Mouse (Mus musculus) hindlimb bud, embryonic 11.5 days (tissue): ENCODE results near the gene Rbp1.

Source experiments
- DNase-seq: peaks from one replicate; pipeline ENCODE4 v3.0.0-alpha.2; 2012; ENCODE audit warnings: low read depth, low spot score; ENCODE audit errors: extremely low spot score

Rbp1 gene

GRCm38 (mm10) chr9:98422656-98423055, at the start of gene Rbp1:
Rbp1 (plus strand) TSS chr9:98422961.
- no peak for DNase-seq

GRCm38 (mm10) chr9:98373358-98373757, 49.4 kb upstream of the Rbp1 start:
- no peak for DNase-seq

- no peak for DNase-seq
Measured at GRCm38 (mm10) chr9:98374897-98375296, 47.9 kb upstream of the Rbp1 start.

- no peak for DNase-seq
Measured at GRCm38 (mm10) chr9:98375329-98376170, 47.2 kb upstream of the Rbp1 start.

- no peak for DNase-seq
Measured at GRCm38 (mm10) chr9:98379736-98380135, 43.0 kb upstream of the Rbp1 start.

- no peak for DNase-seq
Measured at GRCm38 (mm10) chr9:98380593-98380992, 42.2 kb upstream of the Rbp1 start.

- DNase-seq, result no peak
Measured at GRCm38 (mm10) chr9:98387741-98388632, 34.8 kb upstream of the Rbp1 start.

GRCm38 (mm10) chr9:98388633-98388965, 34.2 kb upstream of the Rbp1 start:
- DNase-seq, result no peak

- DNase-seq, result no peak
Measured at GRCm38 (mm10) chr9:98393496-98393895, 29.3 kb upstream of the Rbp1 start.

GRCm38 (mm10) chr9:98397211-98397610, 25.6 kb upstream of the Rbp1 start:
- DNase-seq, result no peak

GRCm38 (mm10) chr9:98397866-98398265, 24.9 kb upstream of the Rbp1 start:
- no peak for DNase-seq

- no peak for DNase-seq
Measured at GRCm38 (mm10) chr9:98400185-98400894, 22.4 kb upstream of the Rbp1 start.

GRCm38 (mm10) chr9:98401611-98402010, 21.1 kb upstream of the Rbp1 start:
- no peak for DNase-seq

GRCm38 (mm10) chr9:98407771-98408170, 15.0 kb upstream of the Rbp1 start:
- no peak for DNase-seq

- no peak for DNase-seq
Measured at GRCm38 (mm10) chr9:98409137-98409536, 13.6 kb upstream of the Rbp1 start.

GRCm38 (mm10) chr9:98415427-98415826, 7.3 kb upstream of the Rbp1 start:
- DNase-seq, result no peak

- no peak for DNase-seq
Measured at GRCm38 (mm10) chr9:98417919-98418318, 4.8 kb upstream of the Rbp1 start.

- DNase-seq, result no peak
Measured at GRCm38 (mm10) chr9:98418346-98418745, 4.4 kb upstream of the Rbp1 start.

- DNase-seq, result no peak
Measured at GRCm38 (mm10) chr9:98420666-98421065, 2.1 kb upstream of the Rbp1 start.

GRCm38 (mm10) chr9:98421903-98422302, 858 bp upstream of the Rbp1 start:
- DNase-seq, result no peak

- DNase-seq, result no peak
Measured at GRCm38 (mm10) chr9:98423691-98424090, 930 bp downstream of the Rbp1 start.
